Mouse (Mus musculus): ENCODE results near the gene Gtpbp10. TPM values are rescaled to one million over a fixed set of nuclear protein-coding genes. Genes with fewer than 3 reads are reported as not detected.
A peak's percentile ranks its signal among the peaks of the same experiment; 100 is the strongest.

Gtpbp10 gene
- polyA plus RNA-seq, 1 experiment from 2014 or later, result 32.4 TPM

GRCm38 (mm10) chr5:5503381-5503780 is 56.0 kb downstream of the Gtpbp10 start:
- ATAC-seq (ENCODE audit: low FRiP score, low TSS enrichment), result no peak
- no peaks in the 10 kb centered on the region for H3K9me3 ChIP-seq (ENCODE audit: low read length)
- no peak overlapping the region for H3K4me3 ChIP-seq (ENCODE audit: low read length)
- WGBS, result 91% methylated on average over 4 of the region's 4 CpGs
- H3K4me2 ChIP-seq (replicated peaks; ENCODE audit: low read depth, low read length), result no peak overlapping the region
- peaks cover 8% of the 10 kb centered on the region; the same call in 1 of the 2 replicates for H3K36me3 ChIP-seq (ENCODE audit: insufficient read depth, low read length)
- no peak overlapping the region for H3K9ac ChIP-seq (replicated peaks; ENCODE audit: low read length)
- no peaks in the 10 kb centered on the region for H3K4me1 ChIP-seq (ENCODE audit: insufficient read depth, low read length)
- H3K27ac ChIP-seq (ENCODE audit: low read length), result no peak overlapping the region
- H3K27me3 ChIP-seq (ENCODE audit: insufficient read depth, low read length), result no peaks in the 10 kb centered on the region

GRCm38 (mm10) chr5:5501583-5501982 is 57.8 kb downstream of the Gtpbp10 start:
- Histone ChIP-seq H3K4me3 (ENCODE audit: low read length) (no peak overlapping the region), H3K4me1 (ENCODE audit: insufficient read depth, low read length) (no peaks in the 10 kb centered on the region), H3K9me3 (ENCODE audit: low read length) (no peaks in the 10 kb centered on the region), H3K4me2 (replicated peaks; ENCODE audit: low read depth, low read length) (no peak overlapping the region), H3K9ac (replicated peaks; ENCODE audit: low read length) (no peak overlapping the region), H3K27me3 (ENCODE audit: insufficient read depth, low read length) (no peaks in the 10 kb centered on the region), H3K36me3 (ENCODE audit: insufficient read depth, low read length) (peaks cover 8% of the 10 kb centered on the region; the same call in 1 of the 2 replicates), H3K27ac (ENCODE audit: low read length) (no peak overlapping the region)
- no peak for ATAC-seq (ENCODE audit: low FRiP score, low TSS enrichment)
- WGBS, result 82% methylated on average over 2 of the region's 2 CpGs

GRCm38 (mm10) chr5:5496393-5496792 is 62.9 kb downstream of the Gtpbp10 start:
- 50% methylated on average over 3 of the region's 3 CpGs for WGBS
- Histone ChIP-seq H3K9ac (replicated peaks; ENCODE audit: low read length) (no peak overlapping the region), H3K4me2 (replicated peaks; ENCODE audit: low read depth, low read length) (no peak overlapping the region), H3K27me3 (ENCODE audit: insufficient read depth, low read length) (no peaks in the 10 kb centered on the region), H3K36me3 (ENCODE audit: insufficient read depth, low read length) (no peaks in the 10 kb centered on the region), H3K27ac (ENCODE audit: low read length) (no peak overlapping the region; the same call in 1 of the 2 replicates), H3K4me3 (ENCODE audit: low read length) (no peak overlapping the region), H3K4me1 (ENCODE audit: insufficient read depth, low read length) (no peaks in the 10 kb centered on the region), H3K9me3 (ENCODE audit: low read length) (no peaks in the 10 kb centered on the region)
- ATAC-seq (ENCODE audit: low FRiP score, low TSS enrichment), result peak; percentile 82; the same call in 1 of the 2 replicates

- no peak for ATAC-seq (ENCODE audit: low FRiP score, low TSS enrichment)
- Histone ChIP-seq H3K4me3 (ENCODE audit: low read length) (no peak overlapping the region), H3K27me3 (ENCODE audit: insufficient read depth, low read length) (no peaks in the 10 kb centered on the region), H3K4me1 (ENCODE audit: insufficient read depth, low read length) (no peaks in the 10 kb centered on the region), H3K36me3 (ENCODE audit: insufficient read depth, low read length) (no peaks in the 10 kb centered on the region), H3K9me3 (ENCODE audit: low read length) (no peaks in the 10 kb centered on the region), H3K9ac (replicated peaks; ENCODE audit: low read length) (no peak overlapping the region), H3K4me2 (replicated peaks; ENCODE audit: low read depth, low read length) (no peak overlapping the region), H3K27ac (ENCODE audit: low read length) (no peak overlapping the region)
- 89% methylated on average over 4 of the region's 4 CpGs for WGBS
These were observed 64.3 kb downstream of the Gtpbp10 start for GRCm38 (mm10) chr5:5495042-5495441.

- Histone ChIP-seq H3K27me3 (ENCODE audit: insufficient read depth, low read length) (no peaks in the 10 kb centered on the region), H3K27ac (ENCODE audit: low read length) (no peak overlapping the region), H3K9me3 (ENCODE audit: low read length) (no peaks in the 10 kb centered on the region), H3K4me2 (replicated peaks; ENCODE audit: low read depth, low read length) (no peak overlapping the region), H3K4me1 (ENCODE audit: insufficient read depth, low read length) (no peaks in the 10 kb centered on the region), H3K4me3 (ENCODE audit: low read length) (no peak overlapping the region), H3K36me3 (ENCODE audit: insufficient read depth, low read length) (no peaks in the 10 kb centered on the region), H3K9ac (replicated peaks; ENCODE audit: low read length) (no peak overlapping the region)
- WGBS, result 38% methylated on average over 16 of the region's 16 CpGs
- ATAC-seq (ENCODE audit: low FRiP score, low TSS enrichment), result peak; percentile 58; the same call in 1 of the 2 replicates
These were observed 64.9 kb downstream of the Gtpbp10 start for GRCm38 (mm10) chr5:5494269-5495005.

GRCm38 (mm10) chr5:5492163-5492562 is 67.2 kb downstream of the Gtpbp10 start:
- H3K36me3 ChIP-seq (ENCODE audit: insufficient read depth, low read length), result no peaks in the 10 kb centered on the region
- no peak overlapping the region for H3K9ac ChIP-seq (replicated peaks; ENCODE audit: low read length)
- H3K9me3 ChIP-seq (ENCODE audit: low read length), result no peaks in the 10 kb centered on the region
- ATAC-seq (ENCODE audit: low FRiP score, low TSS enrichment), result no peak
- no peaks in the 10 kb centered on the region for H3K27me3 ChIP-seq (ENCODE audit: insufficient read depth, low read length)
- H3K4me2 ChIP-seq (replicated peaks; ENCODE audit: low read depth, low read length), result no peak overlapping the region
- no peak overlapping the region for H3K4me3 ChIP-seq (ENCODE audit: low read length)
- H3K27ac ChIP-seq (ENCODE audit: low read length), result no peak overlapping the region
- 96% methylated on average over 4 of the region's 4 CpGs for WGBS
- H3K4me1 ChIP-seq (ENCODE audit: insufficient read depth, low read length), result no peaks in the 10 kb centered on the region

Other genes with a start within 250 kb of the Gtpbp10 start
- gene Cdk14, start 139.2 kb downstream of the Gtpbp10 start, polyA plus RNA-seq (2015; fragmentation: Nextera tagmentation; extraction: Ambion mirVana), result 10.2 and 11.4 TPM in 2 replicates
- gene 1700015F17Rik, start 80.4 kb downstream of the Gtpbp10 start, polyA plus RNA-seq (2015; fragmentation: Nextera tagmentation; extraction: Ambion mirVana), result not detected in 2 replicates
- 36.6 and 42.2 TPM in 2 replicates for gene Cldn12, start 44.6 kb downstream of the Gtpbp10 start, polyA plus RNA-seq (2015; fragmentation: Nextera tagmentation; extraction: Ambion mirVana)
- gene Gm8773, start 14.3 kb upstream of the Gtpbp10 start, polyA plus RNA-seq (2015; fragmentation: Nextera tagmentation; extraction: Ambion mirVana), result 0.77 and 0.86 TPM in 2 replicates
- gene Cfap69, start 104.7 kb upstream of the Gtpbp10 start, polyA plus RNA-seq (2015; fragmentation: Nextera tagmentation; extraction: Ambion mirVana), result 2.8 and 4.2 TPM in 2 replicates
- 25.8 and 29.1 TPM in 2 replicates for gene Steap2, start 135.0 kb upstream of the Gtpbp10 start, polyA plus RNA-seq (2015; fragmentation: Nextera tagmentation; extraction: Ambion mirVana)
- 13.2 and 13.6 TPM in 2 replicates for gene Steap1, start 189.8 kb upstream of the Gtpbp10 start, polyA plus RNA-seq (2015; fragmentation: Nextera tagmentation; extraction: Ambion mirVana)